Mouse (Mus musculus) gastrocnemius, postnatal 25 days (tissue): ENCODE data around the gene Ddx10. TPM values are rescaled to one million over a fixed set of nuclear protein-coding genes. Genes with fewer than 3 reads are reported as not detected.

Source experiments
- DNase-seq: peaks from one replicate; pipeline ENCODE4 v3.0.0; 2022
- long read RNA-seq, 2 experiments: library from polyadenylated mRNA; stranded (forward); transcript quantifications; one replicate each; pipeline ENCODE4 v2.0.0; 2021
- total RNA-seq, 2 experiments: library from RNA; stranded (reverse); gene quantifications; 1 replicate in 1 of 2; 2 replicates in 1 of 2; pipeline ENCODE4 v1.2.3; 2021

Gene Ddx10
- 1 to 10 TPM; 8.0 to 8.4 TPM for total RNA-seq
- long read RNA-seq, experiment 1, partial matches to known transcripts, result 2 of 6 reads
- long read RNA-seq, experiment 1, other reads (novel, unspliced or antisense), result 0 of 6 reads
- long read RNA-seq, experiment 2, partial matches to known transcripts, result 1 of 5 reads
- long read RNA-seq, experiment 2, other reads (novel, unspliced or antisense), result 0 of 5 reads

- DNase-seq, result peak; percentile 96
Observed at GRCm38 (mm10) chr9:53247953-53248397, at the start of gene Ddx10. Ddx10 (minus strand) TSS chr9:53248053.

DNA sequence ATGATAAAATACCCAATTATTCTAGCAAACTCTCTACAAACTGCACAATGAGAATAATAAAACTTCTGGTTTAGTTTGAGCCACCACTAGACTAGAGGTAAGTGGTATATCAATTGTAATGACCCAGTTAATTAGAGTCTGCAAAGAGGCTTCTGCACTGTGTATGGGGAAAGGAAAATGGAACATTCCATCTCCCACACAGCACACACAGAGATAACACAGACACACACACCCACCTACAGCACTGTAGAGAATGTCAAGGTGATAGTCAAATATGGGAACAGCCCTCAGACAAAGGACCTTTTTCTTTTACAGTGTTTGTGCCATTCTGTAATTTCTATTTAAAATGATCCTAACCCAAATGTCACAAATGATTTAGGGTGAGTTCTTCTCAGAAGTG is 45.0 kb upstream of the Ddx10 start:
- DNase-seq, result no peak

- DNase-seq, result no peak
Observed at GRCm38 (mm10) chr9:53290006-53290405, 42.2 kb upstream of the Ddx10 start.

DNA sequence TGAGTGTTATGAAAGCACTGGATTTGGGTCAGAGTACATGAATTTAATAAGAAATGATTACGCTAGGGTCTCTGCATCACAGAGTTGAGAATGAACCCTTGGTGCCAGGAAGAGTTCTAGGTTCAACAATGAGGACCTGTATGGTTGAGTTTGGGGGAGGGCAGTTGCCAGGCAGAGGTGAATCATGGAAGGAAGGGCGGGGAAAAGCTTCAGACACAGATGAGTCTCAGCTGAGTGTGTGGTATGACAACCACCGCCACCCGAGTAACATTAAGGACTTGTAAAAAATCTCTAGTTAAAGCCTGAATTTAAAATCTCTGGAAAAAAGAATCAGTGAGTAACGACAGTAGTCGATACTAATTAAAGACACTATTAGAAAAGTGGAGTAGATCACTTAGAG is 38.9 kb upstream of the Ddx10 start:
- DNase-seq, result no peak

- no peak for DNase-seq
Observed at GRCm38 (mm10) chr9:53278997-53279396, 31.1 kb upstream of the Ddx10 start.

- no peak for DNase-seq
Observed at GRCm38 (mm10) chr9:53276381-53276780, 28.5 kb upstream of the Ddx10 start.

- DNase-seq, result no peak
Observed at GRCm38 (mm10) chr9:53272714-53273113, 24.9 kb upstream of the Ddx10 start.

DNA sequence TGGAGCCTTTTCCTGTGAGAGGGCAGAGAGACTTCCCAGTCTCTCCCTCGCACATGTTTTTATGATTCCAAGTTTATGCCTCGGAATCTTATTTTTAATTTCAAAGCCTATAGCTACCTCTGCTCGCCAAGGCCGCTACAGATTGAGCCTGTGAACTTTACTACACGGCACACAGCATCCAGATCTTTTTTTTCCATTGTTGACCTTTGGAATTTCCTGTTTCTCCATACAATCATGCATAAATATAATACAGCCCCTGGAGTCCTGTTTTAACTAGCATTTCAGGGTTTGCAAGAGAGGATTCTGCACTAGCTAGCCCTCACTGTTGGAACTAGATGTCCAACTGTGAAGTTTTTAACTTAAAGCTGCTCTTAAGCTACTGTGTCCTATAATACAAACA is 24.4 kb upstream of the Ddx10 start:
- DNase-seq, result no peak

DNA sequence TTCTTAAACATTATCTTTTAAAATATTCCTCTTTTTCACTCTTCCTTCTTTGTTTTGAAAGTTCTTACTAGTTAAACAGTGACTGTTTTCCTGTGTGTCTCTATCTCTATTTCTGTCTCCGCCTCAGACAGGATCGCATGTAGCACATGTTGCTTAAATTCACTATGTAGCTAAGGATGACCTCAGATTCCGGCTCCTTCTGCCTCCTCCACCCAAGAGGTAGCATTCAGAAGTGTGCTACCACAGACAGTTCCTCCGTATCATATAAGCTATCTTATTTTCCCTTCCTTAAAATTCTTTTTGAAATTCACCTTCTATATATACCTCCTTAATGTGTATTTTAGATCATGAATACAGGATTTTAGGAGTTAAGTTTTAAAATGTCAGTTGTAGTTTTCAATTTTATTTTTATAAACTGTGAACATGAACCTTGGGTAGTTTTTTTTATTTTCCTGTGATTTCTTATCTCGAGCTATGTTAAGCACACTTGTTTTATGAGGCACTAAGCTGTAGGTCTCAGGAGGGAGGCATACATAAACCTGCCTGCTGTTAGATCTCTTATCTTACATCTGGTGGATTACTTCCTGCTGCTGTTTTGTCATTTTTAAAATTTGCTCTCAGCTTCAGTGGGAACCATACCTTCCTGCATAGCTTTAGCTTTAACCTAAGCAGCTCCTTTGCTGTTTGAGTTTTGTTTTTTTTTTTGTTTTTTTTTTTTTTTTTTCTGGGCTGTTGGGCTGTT is 23.6 kb upstream of the Ddx10 start:
- DNase-seq, result no peak

DNA sequence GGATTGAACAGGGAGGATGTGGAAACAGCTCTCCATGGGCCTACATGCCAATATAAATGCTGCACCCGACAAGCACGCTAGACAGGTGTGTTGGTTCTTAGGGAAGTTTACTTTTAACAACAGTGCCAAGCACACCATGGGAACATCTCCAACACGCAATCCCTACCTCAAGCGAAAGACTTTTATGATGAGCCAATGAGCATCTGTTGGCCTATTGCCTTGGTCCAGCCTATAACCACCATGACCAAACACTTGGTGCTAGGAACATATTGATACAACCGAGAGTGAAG is 21.6 kb upstream of the Ddx10 start:
- no peak for DNase-seq

GRCm38 (mm10) chr9:53268731-53269465 is 21.0 kb upstream of the Ddx10 start:
- no peak for DNase-seq

GRCm38 (mm10) chr9:53268036-53268435 is 20.2 kb upstream of the Ddx10 start:
- DNase-seq, result peak; percentile 20

- DNase-seq, result no peak
Observed at GRCm38 (mm10) chr9:53265589-53265988, 17.7 kb upstream of the Ddx10 start.

- DNase-seq, result no peak
Observed at GRCm38 (mm10) chr9:53264387-53264786, 16.5 kb upstream of the Ddx10 start.

- DNase-seq, result no peak
Observed at GRCm38 (mm10) chr9:53258199-53258598, 10.3 kb upstream of the Ddx10 start.

DNA sequence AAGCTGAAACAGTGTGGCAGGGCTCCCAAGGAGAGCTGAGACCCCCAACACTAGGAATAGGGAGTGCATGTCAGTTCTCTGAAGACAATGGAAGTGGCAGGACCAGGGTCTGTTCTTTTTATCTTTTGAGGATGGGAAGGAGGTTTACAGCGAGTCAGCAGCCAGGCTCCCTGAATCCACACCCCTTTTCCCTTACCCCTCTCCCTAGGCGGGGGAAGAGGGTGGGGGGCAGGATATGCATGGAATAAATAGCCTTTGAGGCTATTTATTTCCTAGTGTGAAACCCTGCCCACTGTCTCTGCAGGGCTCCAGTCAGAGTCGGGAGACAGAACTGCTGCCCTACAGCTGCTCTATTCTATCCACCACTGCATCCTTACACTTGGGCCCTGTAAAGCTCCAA is 9.9 kb upstream of the Ddx10 start:
- DNase-seq, result no peak

- DNase-seq, result no peak
Observed at GRCm38 (mm10) chr9:53256690-53257305, 8.9 kb upstream of the Ddx10 start.

DNA sequence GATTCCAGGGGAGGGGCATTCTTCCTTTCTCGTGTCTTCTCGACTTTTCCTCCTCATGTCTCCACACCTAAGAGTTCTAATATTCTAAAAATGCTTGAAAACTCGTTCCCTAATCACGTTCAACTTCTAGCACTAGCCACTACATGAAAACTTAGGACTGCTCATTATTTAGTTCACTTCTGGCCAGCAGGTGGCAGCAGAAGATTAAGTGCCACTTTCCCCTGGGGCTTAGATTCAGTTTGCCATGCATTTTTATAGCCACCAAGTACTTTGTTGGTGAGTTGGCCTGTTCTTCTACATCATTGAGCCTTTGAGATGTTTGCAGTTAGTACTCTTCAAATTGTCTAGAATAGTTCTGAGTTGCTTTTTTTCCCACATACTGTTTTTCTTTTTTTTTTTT is 6.5 kb upstream of the Ddx10 start:
- DNase-seq, result peak; percentile 31

- DNase-seq, result no peak
Observed at GRCm38 (mm10) chr9:53247516-53247915, 337 bp downstream of the Ddx10 start.

DNA sequence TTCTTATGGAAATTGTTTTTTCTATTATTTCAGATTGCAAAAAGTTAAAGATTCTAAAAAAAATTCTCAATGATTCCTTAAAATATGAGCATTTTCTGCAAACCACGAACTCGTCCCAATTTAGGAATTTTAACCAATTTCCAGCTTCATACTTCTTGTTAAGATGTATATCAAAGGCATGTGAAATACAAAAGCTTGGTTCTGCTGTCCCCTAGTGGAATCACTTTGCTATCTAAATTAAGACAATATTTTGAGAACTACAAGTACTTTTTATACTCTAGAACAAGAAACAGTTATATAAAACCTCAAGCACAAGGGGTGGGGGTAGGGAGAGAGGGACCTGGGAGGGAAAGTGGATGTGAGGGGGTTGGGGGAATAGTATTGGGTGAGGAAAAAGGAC is 29.7 kb downstream of the Ddx10 start:
- DNase-seq, result no peak

- DNase-seq, result no peak
Observed at GRCm38 (mm10) chr9:53208283-53208682, 39.6 kb downstream of the Ddx10 start.

DNA sequence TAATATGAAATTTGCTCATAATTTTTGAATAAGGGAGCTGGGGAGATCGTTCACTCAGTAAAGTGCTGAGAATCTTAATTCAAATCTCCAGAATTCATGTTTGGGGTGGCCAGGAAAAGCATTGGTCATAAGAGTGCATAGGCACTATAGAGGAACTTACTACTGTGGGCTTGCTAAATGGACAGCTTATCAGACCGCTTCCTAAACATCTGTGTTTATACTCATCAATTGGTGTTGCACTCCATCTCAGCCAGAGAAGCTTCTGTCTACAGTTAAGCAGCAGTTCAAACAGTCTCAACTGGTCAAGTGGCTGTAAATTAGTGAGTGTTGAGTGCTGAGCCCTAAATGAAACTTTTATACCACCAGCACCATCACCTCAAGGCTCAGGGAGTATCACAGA is 73.3 kb downstream of the Ddx10 start:
- DNase-seq, result no peak

- DNase-seq, result peak; percentile 7
Observed at GRCm38 (mm10) chr9:53173258-53173657, 74.6 kb downstream of the Ddx10 start.
